Mouse (Mus musculus) forebrain, postnatal 0 days (tissue): ENCODE data around the gene Scel. TPM values are rescaled to one million over a fixed set of nuclear protein-coding genes. Genes with fewer than 3 reads are reported as not detected.

Experiments
- ATAC-seq: fragments of 200-750 bp; cut with Nextera tagmentation; 2 replicates; pipeline ENCODE4 v1.8.0; 2017; ENCODE audit warnings: mild to moderate bottlenecking, moderate library complexity
- DNase-seq: peaks from one replicate; pipeline ENCODE4 v3.0.0-alpha.2; 2015
- H3K27ac ChIP-seq: fragments of 300-500 bp; sonication (generic); 2 replicates; pipeline ENCODE4 v1.5.1; 2014; ENCODE audit warnings: low read depth, mild to moderate bottlenecking, antibody characterized with exemption, low read length, moderate library complexity, mixed read lengths
- H3K27me3 ChIP-seq: fragments of 300-500 bp; sonication (generic); 2 replicates; pipeline ENCODE4 v1.6.1; 2014; ENCODE audit warnings: mild to moderate bottlenecking, low read length, mixed read lengths; ENCODE audit not compliant: insufficient read depth
- H3K36me3 ChIP-seq: fragments of 300-500 bp; sonication (generic); 2 replicates; pipeline ENCODE4 v1.6.1; 2014; ENCODE audit warnings: mild to moderate bottlenecking, moderate library complexity; ENCODE audit not compliant: insufficient read depth
- H3K4me1 ChIP-seq: fragments of 300-500 bp; sonication (generic); 2 replicates; pipeline ENCODE4 v1.6.1; 2014; ENCODE audit warnings: antibody characterized with exemption; ENCODE audit not compliant: insufficient read depth
- H3K4me2 ChIP-seq: fragments of 300-500 bp; sonication (generic); 2 replicates; pipeline ENCODE4 v1.6.1; 2014; ENCODE audit warnings: low read depth, mild to moderate bottlenecking, moderate library complexity
- H3K4me3 ChIP-seq: fragments of 300-500 bp; sonication (generic); 2 replicates; pipeline ENCODE4 v1.5.1; 2014; ENCODE audit warnings: low read depth, low read length, mixed read lengths
- H3K9ac ChIP-seq: fragments of 300-500 bp; sonication (generic); 2 replicates; pipeline ENCODE4 v1.6.1; 2014; ENCODE audit warnings: mild to moderate bottlenecking
- H3K9me3 ChIP-seq: fragments of 300-500 bp; sonication (generic); 2 replicates; pipeline ENCODE4 v1.6.1; 2016; ENCODE audit warnings: low read length
- CTCF ChIP-seq: sonication (generic); IDR thresholded peaks from 2 replicates; pipeline ENCODE4 v1.5.1; 2016; ENCODE audit warnings: antibody characterized with exemption, control low read depth, low read depth
- WGBS: fragments of 180-500 bp; shearing (Covaris S2); extraction: QIAGEN DNeasy Blood & Tissue Kit; methylation state at CpG from one replicate; pipeline ENCODE4 v1.1.7; 2014; 5-methylcytosine and 5-hydroxymethylcytosine counted together
- polyA plus RNA-seq: library from polyadenylated mRNA; unstranded; fragments of >200 nt; fragmentation: Nextera tagmentation; extraction: Ambion mirVana; gene quantifications from 2 replicates; pipeline ENCODE4 v1.2.1, GENCODE M21; 2015
- total RNA-seq: library from RNA; depleted of rRNA; stranded (reverse); fragments of >200 nt; gene quantifications from 2 replicates; pipeline ENCODE4 v1.2.3, GENCODE M21; 2014

Gene Scel
- total and polyA plus RNA-seq, 2 experiments from 2014 or later = 0.29 to 0.30 TPM

GRCm38 (mm10) chr14:103589819-103590218 is 76.7 kb downstream of the Scel start:
- H3K27me3 ChIP-seq = no peaks in the 10 kb centered on the region

GRCm38 (mm10) chr14:103595870-103596269 is 82.7 kb downstream of the Scel start:
- Histone ChIP-seq H3K27me3 (no peaks in the 10 kb centered on the region), H3K4me1 (no peaks in the 10 kb centered on the region), H3K27ac (no peak overlapping the region), H3K4me3 (no peak overlapping the region), H3K36me3 (no peaks in the 10 kb centered on the region), H3K9me3 (no peaks in the 10 kb centered on the region), H3K9ac (no peak overlapping the region), H3K4me2 (no peak overlapping the region)
- WGBS = 58% methylated on average over 5 of the region's 5 CpGs
- no peak for TF ChIP-seq CTCF
- DNase-seq = no peak
- ATAC-seq = no peak

More at GRCm38 (mm10) chr14:103589819-103590218, 76.7 kb downstream of the Scel start:
- ATAC-seq (peak; percentile 76), DNase-seq (peak; percentile 62)
- Histone ChIP-seq H3K27ac (no peak overlapping the region), H3K4me1 (no peaks in the 10 kb centered on the region), H3K9ac (no peak overlapping the region), H3K36me3 (no peaks in the 10 kb centered on the region), H3K4me2 (0 out of 2 replicates have a peak overlapping the region, but pooled peaks have one; percentile 19), H3K9me3 (no peaks in the 10 kb centered on the region), H3K4me3 (no peak overlapping the region)
- TF ChIP-seq CTCF = no peak
- 44% methylated on average over 7 of the region's 7 CpGs for WGBS

GRCm38 (mm10) chr14:103608063-103608462 is 94.9 kb downstream of the Scel start:
- Histone ChIP-seq H3K9me3 (no peaks in the 10 kb centered on the region), H3K27me3 (no peaks in the 10 kb centered on the region), H3K27ac (no peak overlapping the region), H3K4me1 (no peaks in the 10 kb centered on the region), H3K36me3 (no peaks in the 10 kb centered on the region), H3K4me3 (no peak overlapping the region), H3K4me2 (no peak overlapping the region), H3K9ac (no peak overlapping the region)
- 82% methylated on average over 8 of the region's 8 CpGs for WGBS
- TF ChIP-seq CTCF = no peak
- ATAC-seq = no peak
- DNase-seq = no peak

GRCm38 (mm10) chr14:103613573-103614271 is 100.6 kb downstream of the Scel start:
- WGBS = 24% methylated on average over 6 of the region's 6 CpGs
- Histone ChIP-seq H3K4me2 (no peak overlapping the region), H3K36me3 (no peaks in the 10 kb centered on the region), H3K4me1 (no peaks in the 10 kb centered on the region), H3K27me3 (no peaks in the 10 kb centered on the region), H3K9me3 (no peaks in the 10 kb centered on the region), H3K9ac (no peak overlapping the region), H3K27ac (peak overlapping the region; percentile 62), H3K4me3 (no peak overlapping the region)
- DNase-seq = peak; percentile 13
- no peak for TF ChIP-seq CTCF
- ATAC-seq = peak; percentile 71; the same call in 1 of the 2 replicates

GRCm38 (mm10) chr14:103614272-103614587 is 101.1 kb downstream of the Scel start:
- Histone ChIP-seq H3K4me1 (no peaks in the 10 kb centered on the region), H3K36me3 (no peaks in the 10 kb centered on the region), H3K9me3 (no peaks in the 10 kb centered on the region), H3K4me3 (no peak overlapping the region), H3K9ac (no peak overlapping the region), H3K27me3 (no peaks in the 10 kb centered on the region), H3K4me2 (no peak overlapping the region), H3K27ac (peak overlapping the region; percentile 62)
- 66% methylated on average over 4 of the region's 4 CpGs for WGBS
- no peak for DNase-seq
- no peak; the same call in 1 of the 2 replicates for ATAC-seq
- no peak for TF ChIP-seq CTCF

- no peak for ATAC-seq
- no peaks in the 10 kb centered on the region for H3K27me3 ChIP-seq
Observed at GRCm38 (mm10) chr14:103619756-103620155, 106.6 kb downstream of the Scel start.

GRCm38 (mm10) chr14:103621207-103621606 is 108.1 kb downstream of the Scel start:
- Histone ChIP-seq H3K27me3 (no peaks in the 10 kb centered on the region), H3K9me3 (no peaks in the 10 kb centered on the region), H3K4me2 (no peak overlapping the region), H3K27ac (no peak overlapping the region), H3K4me1 (no peaks in the 10 kb centered on the region), H3K36me3 (no peaks in the 10 kb centered on the region), H3K4me3 (no peak overlapping the region), H3K9ac (no peak overlapping the region)
- TF ChIP-seq CTCF = no peak
- WGBS = 88% methylated on average over 2 of the region's 2 CpGs
- ATAC-seq = no peak
- DNase-seq = no peak

More at GRCm38 (mm10) chr14:103619756-103620155, 106.6 kb downstream of the Scel start:
- DNase-seq = no peak
- Histone ChIP-seq H3K9me3 (no peaks in the 10 kb centered on the region), H3K9ac (no peak overlapping the region), H3K4me3 (no peak overlapping the region), H3K4me1 (no peaks in the 10 kb centered on the region), H3K27ac (no peak overlapping the region), H3K36me3 (no peaks in the 10 kb centered on the region), H3K4me2 (no peak overlapping the region)
- no peak for TF ChIP-seq CTCF
- 92% methylated on average over 4 of the region's 4 CpGs for WGBS
